Mouse (Mus musculus) hematopoietic stem cell, adult 5-6 weeks (primary cell): ENCODE measurements around the gene Wdr83. TPM values are rescaled to one million over a fixed set of nuclear protein-coding genes. Genes with fewer than 3 reads are reported as not detected.
"Not testable (repeated sequence)": the region's sequence is repeated elsewhere in the genome, so short reads cannot be mapped to it uniquely, and the experiment has no call there.

Experiments
- ATAC-seq, 2 experiments: fragments of 125-278 bp in 1 of 2; replicated peaks in 1 of 2; 2 replicates each; pipeline ENCODE4 v1.8.0; 2016 to 2017; ENCODE audit warnings: inconsistent platforms in 2 of 2, mild to moderate bottlenecking in 2 of 2, moderate number of reproducible peaks in 2 of 2, low read depth in 1 of 2, moderate TSS enrichment in 1 of 2; ENCODE audit not compliant: low FRiP score in 2 of 2, poor library complexity in 2 of 2, severe bottlenecking in 2 of 2, insufficient read depth in 1 of 2, low TSS enrichment in 1 of 2
- total RNA-seq: library from RNA; stranded (forward); fragments of 172-1452, 232-1000 nt; gene quantifications from 2 replicates; pipeline ENCODE4 v1.2.3, GENCODE M21; 2017

Gene Wdr83
- 17.3 and 17.6 TPM in 2 replicates for total RNA-seq

DNA sequence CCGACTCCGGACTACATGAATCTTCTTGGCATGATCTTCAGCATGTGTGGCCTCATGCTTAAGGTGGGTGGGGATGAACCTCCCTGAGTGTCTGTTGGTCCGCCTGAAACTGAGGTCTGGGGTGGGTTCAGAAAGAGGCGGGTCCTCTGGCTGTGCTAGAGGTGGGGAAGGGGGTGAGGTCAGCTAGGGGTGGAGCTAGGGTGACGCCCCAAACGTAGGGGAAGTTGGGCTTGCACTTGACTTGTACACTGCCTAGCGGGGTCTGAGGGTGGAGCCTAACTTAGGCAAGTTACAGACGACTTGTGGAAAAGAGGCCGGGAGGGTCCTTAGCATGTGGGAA, at the start of gene Wdr83:
TSS of gene Wdr83 (minus strand) at position 91 of the 340 bp plus-strand sequence.
- peak; percentile 66 to 67 for ATAC-seq

DNA sequence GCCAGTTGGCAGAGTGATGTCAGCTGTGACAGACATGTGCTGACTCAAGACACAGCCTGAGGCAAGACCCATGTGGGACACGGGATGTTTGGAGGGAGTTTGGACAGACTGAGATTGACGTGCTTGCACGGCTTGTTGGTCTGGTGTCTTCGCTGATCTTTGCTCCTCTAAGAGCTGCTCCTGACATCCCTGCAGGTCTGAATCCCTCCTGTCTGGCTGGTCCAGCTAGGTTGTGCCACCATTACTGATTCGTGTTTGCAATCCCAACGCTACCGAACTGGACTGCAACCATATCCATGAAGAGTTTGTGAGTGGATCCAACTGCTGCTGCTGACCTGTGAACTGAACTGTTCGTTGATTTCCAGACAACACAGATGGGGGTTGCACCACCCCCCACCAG, 42.6 kb upstream of the Wdr83 start:
- ATAC-seq = no peak

DNA sequence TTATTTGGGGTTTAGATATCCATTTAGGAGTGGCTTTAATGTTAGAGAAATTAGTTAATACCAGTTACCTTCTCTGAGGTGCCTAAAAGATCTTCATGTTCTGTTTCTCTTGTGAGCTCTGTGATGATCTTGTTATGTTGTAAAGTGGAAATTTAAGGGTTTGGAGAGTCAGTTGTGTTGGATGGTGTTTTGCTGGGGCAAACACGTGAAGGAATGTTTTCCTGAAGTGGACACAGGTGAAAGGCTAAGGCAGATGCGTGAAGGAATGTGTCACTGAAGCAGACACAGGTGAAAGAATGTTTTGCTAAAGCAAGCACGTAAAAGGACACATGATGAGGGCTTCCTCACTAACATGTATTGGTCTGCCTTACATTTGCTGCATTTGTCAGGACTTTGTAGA, 41.9 kb upstream of the Wdr83 start, which contains the start of gene Zfp791:
TSS of gene Zfp791 (minus strand) at position 101 of the 400 bp plus-strand sequence.
- ATAC-seq = no peak

DNA sequence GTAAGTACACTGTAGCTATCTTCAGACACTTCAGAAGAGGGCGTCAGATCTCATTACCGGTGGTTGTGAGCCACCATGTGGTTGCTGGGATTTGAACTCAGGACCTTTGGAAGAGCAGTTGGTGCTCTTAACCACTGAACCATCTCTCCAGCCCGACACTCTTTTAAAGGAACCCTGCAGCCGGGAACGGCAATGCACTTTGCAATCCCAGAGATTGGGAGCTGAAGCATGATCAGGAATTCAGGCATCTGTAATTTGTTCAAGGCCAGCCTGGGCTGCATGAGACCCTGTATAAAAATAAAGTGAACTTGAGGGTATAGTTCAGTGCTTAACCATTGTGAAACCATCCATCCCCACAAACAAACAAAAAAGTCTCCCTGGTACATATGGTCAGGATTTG, 39.1 kb upstream of the Wdr83 start:
- not testable (repeated sequence) for ATAC-seq

DNA sequence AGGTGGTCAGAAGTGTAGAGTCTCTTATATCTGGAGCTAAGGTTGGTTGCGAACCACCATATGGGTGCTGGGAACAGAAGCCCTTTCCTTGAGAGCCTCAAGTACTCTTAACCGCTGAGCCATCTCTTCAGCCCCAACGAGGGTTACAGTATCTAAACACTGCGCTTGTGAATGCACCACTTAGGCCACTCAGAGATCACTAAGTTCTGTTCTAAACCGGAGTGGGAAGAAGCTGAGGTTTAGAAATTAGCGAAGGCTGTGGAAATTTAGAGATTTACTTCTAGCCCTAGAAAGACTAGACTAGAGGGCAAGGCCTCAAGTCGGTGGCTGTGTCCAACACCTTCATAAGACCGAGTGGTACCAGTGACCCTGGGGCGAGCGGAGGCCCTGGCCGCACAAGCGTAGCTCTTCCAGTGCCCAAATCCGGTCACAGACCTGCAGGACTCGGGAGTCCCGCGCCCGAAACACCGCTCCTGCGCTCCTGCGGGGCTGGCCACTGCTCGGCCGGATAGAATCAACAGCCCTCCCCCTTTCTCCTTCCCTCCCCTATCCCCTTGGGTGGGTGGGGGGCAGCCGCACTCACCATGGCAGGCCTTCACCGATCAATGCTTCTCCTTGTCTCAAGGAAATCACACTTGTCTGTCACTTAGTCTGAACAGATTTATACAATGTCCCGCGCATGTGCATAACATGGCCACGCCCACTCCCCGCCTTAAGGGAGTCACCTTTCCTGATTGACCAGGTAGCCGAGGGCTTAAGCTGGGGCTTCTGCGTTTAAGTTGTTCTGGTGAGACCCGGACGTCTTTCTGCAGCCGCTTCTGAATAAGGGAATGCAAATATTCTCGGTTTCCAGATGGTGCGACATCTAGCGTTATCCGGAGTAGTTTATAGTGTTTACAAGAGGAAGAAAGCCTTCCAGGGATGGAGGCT, 38.2 kb upstream of the Wdr83 start:
- peak; percentile 7 to 25; a peak in 2 of 4 replicates for ATAC-seq

DNA sequence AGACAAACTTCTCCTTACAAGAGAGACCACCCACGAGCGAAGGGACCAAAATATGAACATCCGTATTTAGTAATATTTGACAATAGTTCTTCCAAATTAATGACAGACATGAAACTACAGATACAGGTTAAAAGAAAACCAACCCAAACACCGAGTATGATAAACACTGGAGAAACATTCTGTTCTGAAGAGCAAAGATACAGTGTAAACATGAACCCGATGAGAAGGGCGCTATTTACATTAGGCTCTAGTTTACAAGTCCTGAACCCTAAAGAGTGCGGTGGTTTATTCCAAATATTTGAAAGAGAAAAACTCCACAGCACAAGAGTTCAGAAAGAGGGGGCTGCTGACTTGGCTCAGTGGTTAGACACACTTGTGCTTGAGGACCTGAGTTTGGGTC, 35.9 kb upstream of the Wdr83 start:
- no peak for ATAC-seq

DNA sequence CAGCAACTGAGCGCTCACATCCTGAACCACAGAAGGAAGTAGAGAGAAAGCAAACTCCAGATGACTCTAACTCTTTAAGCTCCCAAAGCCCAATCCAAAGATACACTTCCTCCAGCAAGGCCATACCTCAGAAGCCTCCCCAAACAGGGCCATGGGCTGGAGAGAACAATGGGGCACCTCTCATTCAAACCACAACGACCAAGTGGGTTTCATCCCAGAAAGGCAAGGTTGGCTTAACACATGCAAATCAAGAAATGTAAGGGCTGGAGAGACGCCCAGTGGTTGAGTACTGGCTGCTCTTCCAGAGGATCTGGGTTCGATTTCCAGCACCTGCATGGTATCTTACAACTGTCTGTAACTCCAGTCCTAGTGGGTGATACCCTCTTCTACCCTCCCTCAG, 34.4 kb upstream of the Wdr83 start:
- ATAC-seq = no peak

DNA sequence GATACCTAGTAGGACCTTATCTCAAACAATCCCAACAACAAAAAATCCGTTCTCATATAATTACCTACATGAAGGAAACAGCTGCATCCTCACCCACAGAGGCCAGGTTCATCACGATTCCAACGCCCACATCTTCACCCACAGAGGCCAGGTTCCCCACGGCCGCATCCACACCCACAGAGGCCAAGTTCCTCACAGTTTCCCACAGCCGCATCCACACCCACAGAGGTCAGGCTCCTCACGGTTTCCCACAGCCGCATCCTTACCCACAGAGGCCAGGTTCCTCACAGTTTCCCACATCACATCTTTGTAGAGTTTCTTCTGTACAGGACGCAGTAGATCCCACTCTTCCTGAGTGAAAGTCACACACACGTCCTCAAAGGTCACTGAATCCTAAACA, 32.1 kb upstream of the Wdr83 start:
- no peak for ATAC-seq

DNA sequence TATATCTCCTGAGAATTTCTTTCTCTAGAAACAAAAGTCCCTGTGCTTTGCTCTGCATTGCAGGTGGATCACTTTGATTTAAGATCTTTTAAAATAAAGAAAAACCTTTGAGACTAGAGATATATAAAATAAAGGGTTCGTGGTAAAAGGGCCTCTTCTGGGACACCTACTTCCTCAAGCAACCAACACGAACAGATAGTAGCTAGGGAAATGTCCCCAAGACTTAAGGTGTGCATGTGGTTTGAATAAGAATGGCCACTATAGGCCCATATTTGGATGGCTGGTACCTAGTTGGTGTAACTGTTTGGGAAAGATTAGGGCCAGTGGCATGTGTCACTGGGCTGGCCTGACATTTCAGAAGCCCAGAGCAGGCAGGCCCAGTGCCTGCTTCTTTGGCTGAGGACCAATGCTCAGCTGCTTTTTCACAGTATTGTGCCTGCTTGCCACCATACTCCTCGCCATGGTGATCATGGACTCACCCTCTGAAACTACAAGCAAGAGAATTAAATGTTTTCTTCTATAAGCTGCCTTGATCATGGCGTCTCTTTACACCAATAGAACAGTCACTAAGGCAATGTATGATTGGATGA, 19.1 kb upstream of the Wdr83 start:
- no peak for ATAC-seq

DNA sequence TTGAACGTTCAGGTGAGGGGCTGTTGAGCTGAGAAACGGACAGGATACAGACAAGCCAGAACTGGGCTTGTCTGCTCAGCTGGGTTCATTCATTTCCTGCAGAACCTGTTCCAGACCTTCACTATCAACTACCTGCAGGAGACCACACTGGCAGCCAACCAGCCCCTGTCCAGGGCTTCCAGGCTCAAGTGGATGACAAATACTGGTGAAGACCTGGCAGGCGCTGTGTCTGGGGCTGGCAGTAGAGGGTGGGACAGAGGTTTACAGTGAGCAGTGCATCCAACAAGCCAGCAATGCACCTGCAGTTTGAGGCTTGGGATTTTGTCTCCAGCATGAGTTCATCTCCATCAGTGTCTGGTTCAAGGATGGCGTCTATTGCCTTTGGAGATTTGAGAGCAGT, 15.7 kb upstream of the Wdr83 start:
- ATAC-seq = no peak

DNA sequence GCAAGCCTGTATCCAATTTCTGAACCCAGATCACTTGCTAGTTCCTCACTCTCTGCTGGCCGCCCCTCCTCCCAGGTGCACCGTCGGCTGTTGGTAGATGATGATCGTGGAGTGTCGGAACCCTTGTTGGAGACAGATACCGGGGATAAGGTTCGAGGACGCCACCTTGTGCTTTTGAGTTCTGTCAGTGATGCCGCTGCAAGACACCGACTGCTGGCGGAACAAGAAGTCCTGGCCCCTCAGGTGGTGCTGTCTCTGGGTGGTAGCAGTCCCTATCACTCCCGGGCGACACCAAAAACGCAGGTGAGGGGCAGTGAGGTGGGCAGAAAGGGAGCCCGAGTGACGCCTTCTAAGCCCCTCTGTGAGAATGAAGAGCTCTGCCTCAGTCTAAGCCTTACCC, 15.1 kb upstream of the Wdr83 start:
- no peak for ATAC-seq

DNA sequence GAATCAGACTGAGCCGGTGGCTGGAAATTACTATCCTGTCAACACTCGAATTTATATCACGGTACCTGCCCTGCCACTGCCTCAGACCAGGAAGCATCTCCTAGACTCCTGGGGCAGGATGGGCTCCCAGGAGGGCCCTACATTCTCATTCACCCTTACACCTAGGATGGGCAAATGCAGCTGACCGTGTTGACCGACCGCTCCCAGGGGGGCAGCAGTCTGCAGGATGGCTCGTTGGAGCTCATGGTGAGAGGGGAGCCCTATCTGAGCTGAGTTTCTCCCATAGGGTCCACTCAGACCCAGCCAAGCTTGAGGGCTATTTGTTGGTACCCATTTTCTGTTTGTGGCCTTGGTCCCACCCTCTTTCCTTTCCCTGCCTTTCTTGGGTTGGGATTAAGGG, 14.5 kb upstream of the Wdr83 start:
- no peak for ATAC-seq

DNA sequence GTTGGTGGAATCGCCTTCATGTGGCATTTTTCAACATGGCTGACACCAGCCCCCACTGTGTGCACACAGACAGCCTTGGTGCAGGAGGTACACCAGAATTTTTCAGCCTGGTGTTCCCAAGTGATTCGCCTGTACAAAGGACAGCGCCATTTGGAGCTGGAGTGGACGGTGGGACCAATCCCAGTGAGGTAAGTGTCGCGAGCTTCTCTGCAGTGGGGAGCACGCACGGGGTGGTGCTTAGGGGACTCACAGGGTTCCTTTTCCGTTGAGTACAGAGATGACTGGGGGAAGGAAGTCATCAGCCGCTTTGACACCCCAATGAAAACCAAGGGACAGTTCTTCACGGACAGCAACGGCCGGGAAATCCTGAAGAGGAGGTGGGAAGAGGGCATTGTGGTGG, 13.9 kb upstream of the Wdr83 start:
- no peak for ATAC-seq

DNA sequence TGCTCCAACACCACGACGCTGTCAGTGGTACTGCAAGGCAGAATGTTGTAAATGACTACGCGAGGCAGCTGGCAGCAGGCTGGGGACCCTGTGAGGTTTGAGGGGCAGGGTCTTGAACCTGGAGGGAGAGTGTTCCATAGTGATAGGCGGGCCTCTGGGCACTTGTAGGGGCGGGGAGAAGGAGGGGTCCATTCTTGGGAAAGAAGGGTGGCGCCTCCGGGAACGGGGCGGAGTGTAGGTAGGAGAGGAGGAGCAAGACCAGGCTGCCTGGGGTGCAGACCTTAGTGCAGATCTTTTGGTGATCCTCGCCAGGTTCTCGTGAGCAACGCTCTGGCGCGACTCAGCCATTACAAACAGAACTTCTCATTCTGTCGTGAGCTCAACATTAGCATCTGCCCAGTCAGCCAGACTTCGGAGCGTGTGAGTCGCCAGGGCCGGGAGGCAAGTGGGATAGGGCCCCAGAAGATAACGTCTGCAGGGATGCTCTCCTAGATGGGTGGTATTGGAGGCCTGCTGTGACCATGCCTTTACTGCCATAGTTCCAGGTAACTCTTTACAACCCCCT, 10.5 kb upstream of the Wdr83 start:
- ATAC-seq = no peak

DNA sequence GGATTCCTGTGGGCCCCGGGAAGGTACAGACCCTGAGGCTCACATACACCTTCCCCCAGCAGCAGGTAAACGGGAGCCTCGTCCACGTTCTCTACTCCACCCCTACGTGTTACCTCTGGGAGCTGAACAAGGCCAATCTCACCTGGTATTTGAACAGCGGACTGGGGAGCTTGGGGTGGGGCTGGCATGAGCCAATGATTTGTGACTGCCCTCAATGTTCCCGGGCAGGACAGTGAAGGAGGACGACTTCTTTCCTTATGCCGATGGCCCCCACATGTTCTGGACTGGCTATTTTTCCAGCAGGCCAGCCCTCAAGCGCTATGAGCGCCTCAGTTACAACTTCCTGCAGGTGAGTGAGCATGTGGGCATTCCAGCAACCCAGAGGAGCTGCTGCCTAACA, 9.8 kb upstream of the Wdr83 start:
- ATAC-seq = no peak

DNA sequence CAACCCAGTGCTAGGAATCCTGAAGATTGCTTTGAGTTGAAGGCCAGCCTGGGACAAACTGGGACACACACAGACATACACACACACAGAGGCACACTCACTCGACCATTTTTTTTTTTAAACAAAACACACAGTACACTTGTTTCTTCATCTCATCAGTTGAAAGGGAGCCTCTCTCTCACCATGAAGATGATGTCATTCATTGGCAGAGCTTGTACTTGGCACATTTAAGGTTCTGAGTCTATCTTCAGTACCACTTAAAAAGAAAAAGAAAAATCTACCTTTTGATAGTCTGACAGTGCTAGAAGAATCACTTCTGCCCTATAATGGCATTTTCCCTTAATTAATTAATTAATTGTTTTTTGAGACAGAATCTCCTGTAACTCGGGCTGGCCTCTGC, 7.7 kb upstream of the Wdr83 start:
- ATAC-seq = no peak

DNA sequence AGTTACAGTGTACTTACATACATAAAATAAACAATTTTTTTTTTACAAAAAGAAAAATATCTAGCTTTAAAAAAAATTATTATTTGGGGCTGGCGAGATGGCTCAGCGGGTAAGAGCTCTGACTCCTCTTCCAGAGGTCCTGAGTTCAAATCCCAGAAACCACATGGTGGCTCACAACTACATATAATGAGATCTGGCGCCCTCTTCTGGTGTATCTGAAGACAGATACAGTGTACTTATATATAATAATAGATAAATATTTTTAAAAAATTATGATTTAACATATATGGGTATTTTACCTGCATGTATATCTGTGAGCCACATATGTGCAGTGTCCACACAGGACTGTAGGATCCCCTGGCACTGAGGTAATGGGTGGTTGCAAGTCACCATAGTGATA, 5.1 kb upstream of the Wdr83 start:
- ATAC-seq = no peak

DNA sequence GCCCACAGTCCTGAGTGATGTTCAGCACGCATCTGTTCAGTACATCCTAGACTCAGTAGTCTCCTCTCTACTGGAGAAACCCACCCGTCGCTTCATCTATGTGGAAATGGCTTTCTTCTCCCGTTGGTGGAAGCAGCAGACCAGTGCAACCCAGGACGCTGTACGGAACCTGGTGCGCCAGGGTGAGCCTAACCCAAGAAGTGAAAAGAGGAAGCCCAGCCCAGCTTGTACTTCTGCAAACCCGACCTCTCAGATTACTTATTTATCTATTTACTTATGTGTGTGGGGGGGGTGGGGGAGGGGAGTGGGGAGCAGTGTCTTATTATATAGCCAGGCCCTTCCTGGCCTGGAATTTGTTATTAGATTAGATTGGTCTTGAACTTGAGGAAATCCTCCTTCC, 3.5 kb upstream of the Wdr83 start:
- ATAC-seq = peak in 1 of 2 experiments; percentile 14; a peak in 1 of 4 replicates
